20 mouse cellular contexts compared by ENCODE assay signal in genomic region chr13:24948870-24949269, GRCm38 (mm10).
"Had no signal": no experiment of that assay in that cellular context is flagged by ENCODE, and none has a peak within 500 bp of the region (broad histone marks: within the 10 kb centered on the region; RNA-seq: fewer than 3 reads in every experiment).

No protein-coding gene starts in this region.

- H3K27me3 ChIP-seq: limb, embryonic 13.5 days; liver, embryonic 15.5 days; midbrain, embryonic 12.5 days; midbrain, embryonic 15.5 days; neural tube, embryonic 12.5 days; neural tube, embryonic 15.5 days had no signal

- H3K4me1 ChIP-seq: midbrain, embryonic 15.5 days; neural tube, embryonic 12.5 days; neural tube, embryonic 15.5 days had no signal

- H3K4me3 ChIP-seq: layer of hippocampus, adult 2 months; limb, embryonic 10.5 days; limb, embryonic 13.5 days; liver, embryonic 15.5 days; midbrain, embryonic 12.5 days; midbrain, embryonic 15.5 days; neural tube, embryonic 12.5 days; neural tube, embryonic 15.5 days had no signal

- H3K36me3 ChIP-seq: limb, embryonic 10.5 days; limb, embryonic 13.5 days; liver, embryonic 15.5 days; midbrain, embryonic 12.5 days; midbrain, embryonic 15.5 days; neural tube, embryonic 12.5 days; neural tube, embryonic 15.5 days had no signal

- H3K9ac ChIP-seq: limb, embryonic 13.5 days; liver, embryonic 15.5 days; midbrain, embryonic 12.5 days; midbrain, embryonic 15.5 days; neural tube, embryonic 12.5 days; neural tube, embryonic 15.5 days had no signal

- H3K27ac ChIP-seq: kidney, postnatal 0 days; layer of hippocampus, adult 2 months; limb, embryonic 10.5 days; limb, embryonic 13.5 days; liver, embryonic 15.5 days; macrophage; midbrain, embryonic 12.5 days; midbrain, embryonic 15.5 days; neural tube, embryonic 12.5 days; neural tube, embryonic 15.5 days had no signal

- H3K4me2 ChIP-seq: limb, embryonic 13.5 days; liver, embryonic 15.5 days; midbrain, embryonic 12.5 days; midbrain, embryonic 15.5 days; neural tube, embryonic 12.5 days; neural tube, embryonic 15.5 days had no signal

- ATAC-seq: midbrain, embryonic 15.5 days had no signal

- H3K9me3 ChIP-seq: limb, embryonic 10.5 days; limb, embryonic 13.5 days; liver, embryonic 15.5 days; midbrain, embryonic 12.5 days; midbrain, embryonic 15.5 days; neural tube, embryonic 12.5 days; neural tube, embryonic 15.5 days had no signal

- DNase-seq: kidney, adult 2 months; kidney, postnatal 25 days; layer of hippocampus, adult 9-11 months; liver; lung, adult 2 months; retina, postnatal 1 day; right cerebral cortex, postnatal 25 days; spleen, adult 18-20 months; thymus, adult 18-20 months; thymus, postnatal 36 days had no signal
